Mouse (Mus musculus) erythroblast, embryonic 14.5 days (primary cell): ENCODE results near the gene Kbtbd12. TPM values are rescaled to one million over a fixed set of nuclear protein-coding genes. Genes with fewer than 3 reads are reported as not detected.

Experiments used
- H3K27me3 ChIP-seq: 2 replicates; pipeline ENCODE4 v1.6.1; 2012; ENCODE audit warnings: inconsistent platforms; ENCODE audit not compliant: control insufficient read depth
- H3K36me3 ChIP-seq: 2 replicates; pipeline ENCODE4 v1.6.1; 2012; ENCODE audit warnings: mild to moderate bottlenecking, inconsistent platforms; ENCODE audit not compliant: control insufficient read depth
- H3K4me1 ChIP-seq: 2 replicates; pipeline ENCODE4 v1.6.1; 2012; ENCODE audit warnings: inconsistent platforms; ENCODE audit not compliant: control insufficient read depth
- H3K4me3 ChIP-seq: replicated peaks from 2 replicates; pipeline ENCODE3; 2012; ENCODE audit warnings: moderate library complexity, mild to moderate bottlenecking, inconsistent platforms
- H3K9me3 ChIP-seq: 2 replicates; pipeline ENCODE4 v1.6.1; 2012; ENCODE audit warnings: low read length, inconsistent platforms, mixed read lengths; ENCODE audit not compliant: control insufficient read depth
- GATA1 ChIP-seq: IDR thresholded peaks from 2 replicates; pipeline ENCODE4 v1.6.1; 2012; ENCODE audit warnings: low read length, inconsistent platforms, mixed read lengths
- TAL1 ChIP-seq: IDR thresholded peaks from 3 replicates; pipeline ENCODE4 v1.6.1; 2012; ENCODE audit warnings: low read length, inconsistent platforms, mixed read lengths
- polyA plus RNA-seq: library from polyadenylated mRNA; stranded (reverse); fragments of >175 nt; gene quantifications from 2 replicates; pipeline ENCODE4 v1.2.3, GENCODE M21; 2012

The Kbtbd12 gene
- polyA plus RNA-seq, 1 experiment, result not detected

- Histone ChIP-seq H3K4me1 (peaks cover 17% of the 10 kb centered on the region), H3K36me3 (no peaks in the 10 kb centered on the region), H3K4me3 (no peak overlapping the region), H3K9me3 (no peaks in the 10 kb centered on the region), H3K27me3 (0 out of 2 replicates have a peak, but pooled peaks cover 2% of the 10 kb centered on the region)
- TF ChIP-seq GATA1 (no peak), TAL1 (no peak)
Measured at GRCm38 (mm10) chr6:88647564-88648295, 10.0 kb upstream of the Kbtbd12 start.

GRCm38 (mm10) chr6:88644786-88645185 is 7.0 kb upstream of the Kbtbd12 start:
- Histone ChIP-seq H3K27me3 (no peaks in the 10 kb centered on the region), H3K36me3 (no peaks in the 10 kb centered on the region), H3K4me3 (no peak overlapping the region), H3K9me3 (no peaks in the 10 kb centered on the region), H3K4me1 (peaks cover 28% of the 10 kb centered on the region)
- TF ChIP-seq TAL1 (no peak), GATA1 (no peak)

GRCm38 (mm10) chr6:88641346-88641920 is 3.7 kb upstream of the Kbtbd12 start:
- peaks cover 62% of the 10 kb centered on the region for H3K4me1 ChIP-seq
- peaks cover 11% of the 10 kb centered on the region for H3K36me3 ChIP-seq
- H3K27me3 ChIP-seq, result no peaks in the 10 kb centered on the region
- no peak overlapping the region for H3K4me3 ChIP-seq
- no peak for TF ChIP-seq GATA1
- TF ChIP-seq TAL1, result no peak
- H3K9me3 ChIP-seq, result peaks cover 12% of the 10 kb centered on the region

GRCm38 (mm10) chr6:88640331-88640730 is 2.6 kb upstream of the Kbtbd12 start:
- TF ChIP-seq TAL1 (0 out of 3 replicates have a peak, but pooled peaks have one; percentile 20), GATA1 (no peak)
- H3K9me3 ChIP-seq, result peaks cover 19% of the 10 kb centered on the region
- peaks cover 17% of the 10 kb centered on the region for H3K36me3 ChIP-seq
- H3K27me3 ChIP-seq, result no peaks in the 10 kb centered on the region; the same call in 1 of the 2 replicates
- H3K4me3 ChIP-seq, result peak overlapping the region; percentile 25
- H3K4me1 ChIP-seq, result peaks cover 73% of the 10 kb centered on the region

DNA sequence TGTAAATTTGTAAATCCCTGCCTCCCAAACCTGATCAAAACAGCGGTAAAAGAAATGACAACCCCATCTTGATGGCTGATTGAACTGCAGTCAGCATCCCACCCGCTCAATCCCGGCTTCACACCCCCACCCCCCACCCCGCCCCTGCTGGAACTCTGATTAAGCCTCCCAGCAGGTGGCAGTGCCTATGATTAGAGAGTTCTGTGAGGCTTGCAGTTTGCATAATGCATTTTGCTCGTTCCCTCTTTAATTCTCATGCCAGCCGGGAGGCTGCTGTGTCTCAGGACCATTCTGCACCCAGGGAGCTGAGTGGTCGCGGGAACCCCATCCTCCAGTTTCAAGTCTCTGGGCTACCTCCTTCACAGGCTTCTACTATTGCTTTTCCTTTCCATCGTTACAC is 2.2 kb upstream of the Kbtbd12 start:
- Histone ChIP-seq H3K27me3 (no peaks in the 10 kb centered on the region; the same call in 1 of the 2 replicates), H3K36me3 (peaks cover 21% of the 10 kb centered on the region), H3K9me3 (peaks cover 23% of the 10 kb centered on the region), H3K4me1 (peaks cover 77% of the 10 kb centered on the region), H3K4me3 (peak overlapping the region; percentile 25)
- no peak for TF ChIP-seq GATA1
- no peak for TF ChIP-seq TAL1

- peaks cover 25% of the 10 kb centered on the region for H3K9me3 ChIP-seq
- no peaks in the 10 kb centered on the region; the same call in 1 of the 2 replicates for H3K27me3 ChIP-seq
- H3K4me1 ChIP-seq, result peaks cover 79% of the 10 kb centered on the region
- H3K4me3 ChIP-seq, result no peak overlapping the region
- H3K36me3 ChIP-seq, result peaks cover 24% of the 10 kb centered on the region
- no peak for TF ChIP-seq GATA1
- no peak for TF ChIP-seq TAL1
Measured at GRCm38 (mm10) chr6:88639372-88639920, 1.7 kb upstream of the Kbtbd12 start.

DNA sequence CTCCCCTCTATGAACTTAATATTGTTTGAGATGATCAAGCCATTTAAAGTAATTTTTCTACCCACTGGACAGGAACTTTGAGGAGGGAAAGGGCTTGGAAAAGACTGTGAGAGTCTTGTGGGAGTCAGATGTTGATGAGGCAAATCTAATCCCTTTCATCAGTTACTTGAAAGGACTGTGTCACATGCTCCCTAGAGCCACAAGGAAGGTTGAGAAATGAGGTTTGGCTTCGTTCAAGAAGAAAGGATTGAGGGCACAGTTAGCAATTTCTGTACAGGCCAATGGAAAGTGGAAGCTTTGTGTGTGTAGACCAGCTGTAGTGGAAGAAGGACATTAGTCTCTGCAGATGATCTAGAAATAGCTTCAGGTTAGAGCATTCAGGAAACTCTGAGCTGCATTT is 1.2 kb upstream of the Kbtbd12 start:
- no peak for TF ChIP-seq GATA1
- TF ChIP-seq TAL1, result no peak
- H3K4me3 ChIP-seq, result no peak overlapping the region
- H3K27me3 ChIP-seq, result no peaks in the 10 kb centered on the region; the same call in 1 of the 2 replicates
- H3K4me1 ChIP-seq, result peaks cover 81% of the 10 kb centered on the region
- H3K9me3 ChIP-seq, result peaks cover 25% of the 10 kb centered on the region
- peaks cover 24% of the 10 kb centered on the region for H3K36me3 ChIP-seq

DNA sequence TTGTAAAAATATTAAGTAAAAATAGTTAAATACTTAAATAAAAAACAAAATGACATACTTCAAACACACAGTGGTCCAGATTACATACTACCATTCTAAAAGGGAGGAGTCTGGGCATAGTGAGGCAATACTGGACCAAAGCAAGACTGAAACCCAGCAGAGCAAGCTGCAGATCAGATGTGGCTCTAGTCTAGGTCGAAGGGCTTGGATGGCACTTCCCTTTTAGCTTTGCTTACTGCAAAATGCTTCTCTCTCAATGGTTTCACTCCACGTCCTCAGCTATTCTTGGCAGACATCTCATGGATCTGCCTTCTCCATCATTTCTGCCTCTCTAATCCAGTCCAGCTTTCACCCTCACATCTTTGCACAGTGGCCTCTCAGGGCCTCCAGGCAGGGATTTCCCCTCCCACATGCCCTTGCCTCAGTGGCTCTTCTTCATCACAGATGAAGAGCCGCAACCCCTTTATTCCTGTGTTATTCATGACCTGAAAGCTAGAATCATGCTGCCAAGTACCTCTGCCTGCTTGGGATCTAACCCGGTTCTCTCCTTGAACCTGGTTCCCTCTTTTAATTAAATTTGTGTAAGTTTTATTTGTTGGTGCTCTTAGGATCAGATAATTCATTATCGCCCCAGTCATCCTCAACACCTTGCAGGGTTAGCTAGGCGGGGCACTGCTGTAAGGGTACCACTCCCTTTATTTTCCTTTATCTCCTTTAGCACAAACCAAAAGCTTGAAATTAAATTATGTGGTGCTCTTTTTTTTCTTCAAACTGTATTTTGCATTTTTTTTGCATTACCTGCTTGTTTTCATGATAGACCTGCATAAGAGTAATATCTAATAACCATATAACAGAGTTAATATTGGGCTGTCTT is 1.6 kb downstream of the Kbtbd12 start:
- Histone ChIP-seq H3K27me3 (no peaks in the 10 kb centered on the region; the same call in 1 of the 2 replicates), H3K4me3 (peak overlapping the region; percentile 54), H3K4me1 (peaks cover 97% of the 10 kb centered on the region), H3K9me3 (peaks cover 25% of the 10 kb centered on the region), H3K36me3 (peaks cover 24% of the 10 kb centered on the region)
- TF ChIP-seq TAL1 (peak; percentile 77), GATA1 (peak; percentile 92)
